Mouse (Mus musculus) hindbrain, embryonic 11.5 days (tissue): Measurements from ENCODE around the gene Tnks1bp1. TPM values are rescaled to one million over a fixed set of nuclear protein-coding genes. Genes with fewer than 3 reads are reported as not detected.

Experiments used
- ATAC-seq: fragments of 200-750 bp; cut with Nextera tagmentation; 2 replicates; pipeline ENCODE4 v1.8.0; 2017; ENCODE audit warnings: mild to moderate bottlenecking, moderate TSS enrichment, moderate library complexity; ENCODE audit not compliant: low FRiP score
- DNase-seq: peaks from one replicate; pipeline ENCODE4 v3.0.0-alpha.2; 2015; ENCODE audit warnings: low spot score
- H3K27ac ChIP-seq: fragments of 300-500 bp; sonication (generic); 2 replicates; pipeline ENCODE4 v1.5.1; 2014; ENCODE audit warnings: mild to moderate bottlenecking, low read depth, low read length
- H3K27me3 ChIP-seq: fragments of 300-500 bp; sonication (generic); 2 replicates; pipeline ENCODE4 v1.6.1; 2014; ENCODE audit warnings: mild to moderate bottlenecking, low read length, moderate library complexity, mixed read lengths; ENCODE audit not compliant: control insufficient read depth, insufficient read depth
- H3K36me3 ChIP-seq: fragments of 300-500 bp; sonication (generic); 2 replicates; pipeline ENCODE4 v1.6.1; 2014; ENCODE audit warnings: mild to moderate bottlenecking, low read length, moderate library complexity, mixed read lengths; ENCODE audit not compliant: control insufficient read depth, insufficient read depth
- H3K4me1 ChIP-seq: fragments of 300-500 bp; sonication (generic); replicated peaks from 2 replicates; pipeline ENCODE4 v1.6.1; 2014; ENCODE audit warnings: low read length, mixed read lengths; ENCODE audit not compliant: control insufficient read depth, insufficient read depth
- H3K4me2 ChIP-seq: fragments of 300-500 bp; sonication (generic); replicated peaks from 2 replicates; pipeline ENCODE4 v1.6.1; 2014; ENCODE audit warnings: mild to moderate bottlenecking, low read depth, low read length
- H3K4me3 ChIP-seq: fragments of 300-500 bp; sonication (generic); 2 replicates; pipeline ENCODE4 v1.5.1; 2014; ENCODE audit warnings: low read depth, low read length
- H3K9ac ChIP-seq: fragments of 300-500 bp; sonication (generic); 2 replicates; pipeline ENCODE4 v1.6.1; 2014; ENCODE audit warnings: low read depth, low read length
- H3K9me3 ChIP-seq: fragments of 300-500 bp; sonication (generic); 2 replicates; pipeline ENCODE4 v1.6.1; 2016; ENCODE audit warnings: low read length; ENCODE audit not compliant: control insufficient read depth
- WGBS: fragments of 180-500 bp; shearing (Covaris S2); extraction: QIAGEN DNeasy Blood & Tissue Kit; methylation state at CpG from one replicate; pipeline ENCODE4 v1.1.7; 2014; 5-methylcytosine and 5-hydroxymethylcytosine counted together
- polyA plus RNA-seq: library from polyadenylated mRNA; unstranded; fragments of >200 nt; fragmentation: Nextera tagmentation; extraction: Ambion mirVana; gene quantifications from 2 replicates; pipeline ENCODE4 v1.2.1, GENCODE M21; 2014

Tnks1bp1 gene
- polyA plus RNA-seq, result 10.4 and 11.8 TPM in 2 replicates

- under 1% methylated on average over 42 of the region's 42 CpGs for WGBS
- peak within 1 kb of the TSS; percentile 69 for H3K4me2 ChIP-seq
- H3K9ac ChIP-seq, result peak within 1 kb of the TSS; percentile 68
- H3K36me3 ChIP-seq, result peaks cover 17% of the 10 kb centered on the region
- DNase-seq (peak; percentile 94), ATAC-seq (peak; percentile 86)
- H3K4me1 ChIP-seq, result peaks cover 6% of the 10 kb centered on the region; the same call in 1 of the 2 replicates
- peak within 1 kb of the TSS; percentile 90 for H3K27ac ChIP-seq
- peak within 1 kb of the TSS; percentile 70 for H3K4me3 ChIP-seq
- no peaks in the 10 kb centered on the region for H3K9me3 ChIP-seq
- no peaks in the 10 kb centered on the region for H3K27me3 ChIP-seq
Measured at GRCm38 (mm10) chr2:85047596-85048167, at the start of gene Tnks1bp1. TSS of gene Tnks1bp1 (plus strand) at chr2:85048022.

- no peaks in the 10 kb centered on the region for H3K9me3 ChIP-seq
Measured at GRCm38 (mm10) chr2:84999486-85000181, 48.2 kb upstream of the Tnks1bp1 start.

GRCm38 (mm10) chr2:85001497-85001896, 46.3 kb upstream of the Tnks1bp1 start:
- Histone ChIP-seq H3K27ac (no peak overlapping the region), H3K4me2 (no peak overlapping the region), H3K4me1 (no peaks in the 10 kb centered on the region), H3K9me3 (no peaks in the 10 kb centered on the region), H3K27me3 (no peaks in the 10 kb centered on the region), H3K4me3 (no peak overlapping the region), H3K9ac (no peak overlapping the region), H3K36me3 (no peaks in the 10 kb centered on the region)
- DNase-seq (no peak), ATAC-seq (no peak)
- WGBS, result 77% methylated on average over 13 of the region's 13 CpGs

More at GRCm38 (mm10) chr2:84999486-85000181, 48.2 kb upstream of the Tnks1bp1 start:
- H3K36me3 ChIP-seq, result no peaks in the 10 kb centered on the region
- WGBS, result 82% methylated on average over 3 of the region's 3 CpGs
- H3K27me3 ChIP-seq, result no peaks in the 10 kb centered on the region
- no peak for ATAC-seq
- DNase-seq, result no peak
- H3K27ac ChIP-seq, result no peak overlapping the region
- H3K4me2 ChIP-seq, result no peak overlapping the region
- no peaks in the 10 kb centered on the region for H3K4me1 ChIP-seq
- H3K4me3 ChIP-seq, result no peak overlapping the region
- no peak overlapping the region for H3K9ac ChIP-seq

- no peak for ATAC-seq
- H3K9ac ChIP-seq, result no peak overlapping the region
Measured at GRCm38 (mm10) chr2:85002575-85002974, 45.2 kb upstream of the Tnks1bp1 start.

GRCm38 (mm10) chr2:85004341-85004740, 43.5 kb upstream of the Tnks1bp1 start:
- Histone ChIP-seq H3K9me3 (no peaks in the 10 kb centered on the region), H3K27me3 (no peaks in the 10 kb centered on the region), H3K36me3 (no peaks in the 10 kb centered on the region), H3K27ac (no peak overlapping the region), H3K4me1 (no peaks in the 10 kb centered on the region), H3K4me3 (no peak overlapping the region), H3K4me2 (no peak overlapping the region), H3K9ac (no peak overlapping the region)
- DNase-seq (no peak), ATAC-seq (no peak)
- WGBS, result 86% methylated on average over 4 of the region's 4 CpGs

More at GRCm38 (mm10) chr2:85002575-85002974, 45.2 kb upstream of the Tnks1bp1 start:
- no peaks in the 10 kb centered on the region for H3K36me3 ChIP-seq
- H3K9me3 ChIP-seq, result no peaks in the 10 kb centered on the region
- WGBS, result 80% methylated on average over 8 of the region's 8 CpGs
- no peak for DNase-seq
- no peak overlapping the region for H3K4me2 ChIP-seq
- no peaks in the 10 kb centered on the region for H3K4me1 ChIP-seq
- no peak overlapping the region for H3K4me3 ChIP-seq
- no peaks in the 10 kb centered on the region for H3K27me3 ChIP-seq
- H3K27ac ChIP-seq, result no peak overlapping the region

GRCm38 (mm10) chr2:85006600-85006999, 41.2 kb upstream of the Tnks1bp1 start:
- DNase-seq, result no peak
- no peak for ATAC-seq
- Histone ChIP-seq H3K4me3 (no peak overlapping the region), H3K9me3 (no peaks in the 10 kb centered on the region), H3K4me1 (no peaks in the 10 kb centered on the region), H3K9ac (no peak overlapping the region), H3K36me3 (no peaks in the 10 kb centered on the region), H3K27ac (no peak overlapping the region), H3K4me2 (no peak overlapping the region), H3K27me3 (no peaks in the 10 kb centered on the region)
- WGBS, result 81% methylated on average over 7 of the region's 7 CpGs

- no peaks in the 10 kb centered on the region for H3K9me3 ChIP-seq
- H3K36me3 ChIP-seq, result no peaks in the 10 kb centered on the region
- H3K27ac ChIP-seq, result no peak overlapping the region
- ATAC-seq (no peak), DNase-seq (peak; percentile 38)
- no peak overlapping the region for H3K9ac ChIP-seq
- WGBS, result 34% methylated on average over 4 of the region's 4 CpGs
- no peak overlapping the region for H3K4me3 ChIP-seq
- H3K4me1 ChIP-seq, result no peaks in the 10 kb centered on the region
- no peaks in the 10 kb centered on the region for H3K27me3 ChIP-seq
- no peak overlapping the region for H3K4me2 ChIP-seq
Measured at GRCm38 (mm10) chr2:85007729-85008128, 40.1 kb upstream of the Tnks1bp1 start.

GRCm38 (mm10) chr2:85009212-85009611, 38.6 kb upstream of the Tnks1bp1 start:
- Histone ChIP-seq H3K9ac (no peak overlapping the region), H3K36me3 (no peaks in the 10 kb centered on the region), H3K27me3 (no peaks in the 10 kb centered on the region), H3K4me3 (no peak overlapping the region), H3K27ac (no peak overlapping the region), H3K4me1 (no peaks in the 10 kb centered on the region), H3K9me3 (no peaks in the 10 kb centered on the region), H3K4me2 (no peak overlapping the region)
- 81% methylated on average over 2 of the region's 2 CpGs for WGBS
- ATAC-seq (no peak), DNase-seq (no peak)
